Comparison of ENCODE assay signal across 8 mouse cellular contexts in the genomic region with DNA sequence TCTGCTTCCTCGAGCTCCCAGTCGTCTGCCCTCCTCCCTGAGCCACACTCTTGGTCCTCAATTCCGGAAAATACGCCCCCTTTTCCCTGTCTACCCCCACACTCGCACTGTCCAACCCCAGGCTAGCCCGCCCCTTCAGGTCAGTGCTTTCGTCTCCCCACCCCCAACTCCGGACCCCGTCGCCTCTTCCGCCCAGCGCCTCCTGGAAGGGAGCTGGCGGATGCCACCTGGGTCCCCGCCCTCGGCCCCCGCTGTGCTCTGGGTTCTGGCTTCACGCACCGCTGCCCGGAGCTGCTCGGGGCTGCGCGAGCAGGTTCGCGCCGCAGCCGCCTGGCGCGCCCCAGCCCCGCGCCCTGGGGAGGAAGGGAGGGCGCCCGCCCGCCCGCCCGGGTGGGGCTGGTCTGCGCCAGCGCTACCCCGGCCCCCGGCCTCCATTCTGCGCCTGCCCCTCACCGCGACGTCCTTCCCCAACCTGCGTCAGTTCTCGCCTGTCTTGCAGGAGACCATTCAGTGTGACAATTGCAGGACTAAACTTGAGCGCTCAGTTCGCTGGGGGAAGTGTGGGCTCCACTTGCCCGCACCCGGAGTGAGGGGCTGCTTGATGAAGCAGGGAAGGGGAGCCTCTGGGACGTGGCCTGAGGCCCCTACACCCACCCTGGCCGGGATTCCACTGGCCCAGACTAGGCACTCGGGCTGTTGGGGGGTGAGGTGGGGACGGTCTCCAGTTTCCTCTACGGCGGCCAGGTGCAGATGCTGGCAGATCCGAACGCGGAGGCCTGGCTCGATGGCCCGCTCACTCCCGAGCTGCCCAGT. TPM values are rescaled to one million over a fixed set of nuclear protein-coding genes. Genes with fewer than 3 reads are reported as not detected.
DNase-seq lines count a peak whose midpoint lies in the region; ATAC-seq and TF ChIP-seq lines count a peak whose summit lies in the region.

No protein-coding gene starts in this region.

- peak overlapping the region; percentile 95 for H3K27ac ChIP-seq in layer of hippocampus, adult 2 months
- peak overlapping the region; percentile 69; the same call in 1 of the 2 replicates for H3K27ac ChIP-seq in hindbrain, postnatal 0 days
- H3K27ac ChIP-seq in liver, embryonic 13.5 days, result peak overlapping the region; percentile 43
- H3K27ac ChIP-seq in testis, adult 2 months (ENCODE audit: control insufficient read depth, insufficient read depth, low read depth, low read length), result peak overlapping the region; percentile 57; the same call in 1 of the 2 replicates

- no peaks in the 10 kb centered on the region for H3K27me3 ChIP-seq in hindbrain, postnatal 0 days (ENCODE audit: insufficient read depth, low read length)
- H3K27me3 ChIP-seq in liver, embryonic 13.5 days, result peaks cover 25% of the 10 kb centered on the region
- H3K27me3 ChIP-seq in myocyte (ENCODE audit: control insufficient read depth, insufficient read depth, insufficient read length), result peaks cover 6% of the 10 kb centered on the region
- H3K27me3 ChIP-seq in testis, adult 2 months (ENCODE audit: control insufficient read depth, insufficient read depth, low read length), result no peaks in the 10 kb centered on the region

- H3K79me2 ChIP-seq in myocyte (ENCODE audit: control insufficient read depth, insufficient read depth), result no peaks in the 10 kb centered on the region

- peak overlapping the region; percentile 24 for H3ac ChIP-seq in myocyte (ENCODE audit: control insufficient read depth, insufficient read length)

- H3K4me2 ChIP-seq in hindbrain, postnatal 0 days (ENCODE audit: low read depth, low read length), result peak overlapping the region; percentile 95
- peak overlapping the region; percentile 99 for H3K4me2 ChIP-seq in liver, embryonic 13.5 days
- H3K4me2 ChIP-seq in myocyte (ENCODE audit: low read depth), result peak overlapping the region; percentile 93

- 0 out of 2 replicates have a peak, but pooled peaks cover 5% of the 10 kb centered on the region for H3K4me1 ChIP-seq in hindbrain, postnatal 0 days (ENCODE audit: insufficient read depth, low read length)
- peaks cover 52% of the 10 kb centered on the region for H3K4me1 ChIP-seq in liver, embryonic 13.5 days (replicated peaks)
- H3K4me1 ChIP-seq in testis, adult 2 months (ENCODE audit: control insufficient read depth, insufficient read depth, low read length), result peaks cover 14% of the 10 kb centered on the region

- no peaks in the 10 kb centered on the region for H3K36me3 ChIP-seq in hindbrain, postnatal 0 days (ENCODE audit: insufficient read depth, low read length)
- no peaks in the 10 kb centered on the region for H3K36me3 ChIP-seq in liver, embryonic 13.5 days
- H3K36me3 ChIP-seq in myocyte (ENCODE audit: control insufficient read depth, insufficient read depth), result no peaks in the 10 kb centered on the region
- no peaks in the 10 kb centered on the region for H3K36me3 ChIP-seq in testis, adult 2 months (ENCODE audit: control insufficient read depth, insufficient read depth, low read length)

- peak overlapping the region; percentile 53 for H3K9ac ChIP-seq in hindbrain, postnatal 0 days (replicated peaks; ENCODE audit: low read length)
- peak overlapping the region; percentile 77 for H3K9ac ChIP-seq in liver, embryonic 13.5 days

- no peak for DNase-seq in layer of hippocampus, adult 2 months (ENCODE audit: low spot score in 2 of 2)
- no peak for DNase-seq in layer of hippocampus, adult 11-12 months (ENCODE audit: low spot score)
- DNase-seq in cerebellum, adult 8-10 months, result peak; percentile 57
- DNase-seq in forelimb bud, embryonic 11.5 days (ENCODE audit: low read depth, low spot score), result peak; percentile 2
- peak; percentile 19 for DNase-seq in hindbrain, postnatal 0 days (ENCODE audit: low spot score)
- DNase-seq in liver, embryonic 13.5 days, result no peak

- peak overlapping the region; percentile 66 for H3K4me3 ChIP-seq in layer of hippocampus, adult 2 months
- peak overlapping the region; percentile 61 for H3K4me3 ChIP-seq in hindbrain, postnatal 0 days (ENCODE audit: low read length)
- H3K4me3 ChIP-seq in liver, embryonic 13.5 days (replicated peaks), result peak overlapping the region; percentile 70
- H3K4me3 ChIP-seq in myocyte, result peak overlapping the region; percentile 41
- H3K4me3 ChIP-seq in testis, adult 2 months (ENCODE audit: control insufficient read depth, low read depth, low read length), result peak overlapping the region; percentile 90

- WGBS in hindbrain, postnatal 0 days, result 2% methylated on average over 45 of the region's 61 CpGs
- 2% methylated on average over 56 of the region's 61 CpGs for WGBS in liver, embryonic 13.5 days (ENCODE audit: insufficient replicate concordance)

- peak; percentile 13 for TF ChIP-seq POLR2A in myocyte (IDR thresholded peaks at IDR 0.05; ENCODE audit: insufficient read length, low read depth)
- no peak for TF ChIP-seq POLR2A in testis, adult 2 months (IDR thresholded peaks at IDR 0.05; ENCODE audit: control insufficient read depth, low read depth, low read length)

- H3K9me3 ChIP-seq in hindbrain, postnatal 0 days (ENCODE audit: low read length), result no peaks in the 10 kb centered on the region
- no peaks in the 10 kb centered on the region for H3K9me3 ChIP-seq in liver, embryonic 13.5 days (replicated peaks)

- no peak for TF ChIP-seq CTCF in layer of hippocampus, adult 2 months (conservative IDR thresholded peaks at IDR 0.05)
- TF ChIP-seq CTCF in hindbrain, postnatal 0 days (IDR thresholded peaks at IDR 0.05; ENCODE audit: low read depth), result 0 out of 2 replicates have a peak, but pooled peaks have one; percentile 10
- no peak for TF ChIP-seq CTCF in testis, adult 2 months (IDR thresholded peaks at IDR 0.05; ENCODE audit: control insufficient read depth, insufficient read depth, insufficient replicate concordance, low read depth, low read length)

- ATAC-seq in hindbrain, postnatal 0 days, result peak; percentile 46
- peak; percentile 22 for ATAC-seq in liver, embryonic 13.5 days (ENCODE audit: low read depth)

TF ChIP-seq in myocyte, 11 proteins besides CTCF, POLR2A, EP300 and RAD21:
- TF ChIP-seq MYOG (IDR thresholded peaks at IDR 0.05; ENCODE audit: control insufficient read depth in 1 of 3, insufficient read depth in 1 of 3, insufficient read length in 2 of 3, low read depth in 2 of 3) (peak in 2 of 3 experiments; percentile 6 to 12), POLR2AphosphoS2 (IDR thresholded peaks at IDR 0.05; ENCODE audit: insufficient read length, low read depth) (no peak)

RNA-seq across cellular contexts. Expression of a gene that starts 1.4 kb away (rescaled TPM):
- 10 to 100 TPM; 12.0 to 13.1 TPM for total RNA-seq in layer of hippocampus, adult 2 months (2021)
- 10.0 and 13.2 TPM in 2 replicates for total RNA-seq in hindbrain, postnatal 0 days (2014; rRNA removed)
- polyA plus RNA-seq in hindbrain, postnatal 0 days (2015; fragmentation: Nextera tagmentation; extraction: Ambion mirVana), result 6.6 TPM in 2 replicates
- 4.4 and 4.6 TPM in 2 replicates for polyA plus RNA-seq in liver, embryonic 13.5 days (2015; fragmentation: Nextera tagmentation; extraction: Ambion mirVana)
- polyA plus RNA-seq in myocyte (2012; fragmentation: generic; extraction: Trizol), result 16.5 TPM
- polyA plus RNA-seq in testis, adult 2 months (2012; rRNA removed), result 4.4 and 5.2 TPM in 2 replicates

RNA-seq across cellular contexts. Expression of a gene that starts 11.6 kb away (rescaled TPM):
- not detected for total RNA-seq in layer of hippocampus, adult 2 months (2021)
- total RNA-seq in hindbrain, postnatal 0 days (2014; rRNA removed), result 0.21 TPM in 1 of 2 replicates, not detected in the other
- 0.14 and 0.42 TPM in 2 replicates for polyA plus RNA-seq in hindbrain, postnatal 0 days (2015; fragmentation: Nextera tagmentation; extraction: Ambion mirVana)
- polyA plus RNA-seq in liver, embryonic 13.5 days (2015; fragmentation: Nextera tagmentation; extraction: Ambion mirVana), result 0.08 TPM in 1 of 2 replicates, not detected in the other
- not detected for polyA plus RNA-seq in myocyte (2012; fragmentation: generic; extraction: Trizol)
- polyA plus RNA-seq in testis, adult 2 months (2012; rRNA removed), result 0.32 and 0.57 TPM in 2 replicates

RNA-seq across cellular contexts. Expression of a gene that starts 43.7 kb away (rescaled TPM):
- total RNA-seq in layer of hippocampus, adult 2 months (2021), result 1 to 10 TPM; 2.5 to 2.8 TPM
- 2.2 TPM in 1 of 2 replicates, not detected in the other for total RNA-seq in hindbrain, postnatal 0 days (2014; rRNA removed)
- 1.5 and 1.8 TPM in 2 replicates for polyA plus RNA-seq in hindbrain, postnatal 0 days (2015; fragmentation: Nextera tagmentation; extraction: Ambion mirVana)
- not detected in 2 replicates for polyA plus RNA-seq in liver, embryonic 13.5 days (2015; fragmentation: Nextera tagmentation; extraction: Ambion mirVana)
- 0.32 TPM for polyA plus RNA-seq in myocyte (2012; fragmentation: generic; extraction: Trizol)
- polyA plus RNA-seq in testis, adult 2 months (2012; rRNA removed), result 2.7 and 3.4 TPM in 2 replicates

RNA-seq across cellular contexts. Expression of a gene that starts 44.0 kb away (rescaled TPM):
- total RNA-seq in layer of hippocampus, adult 2 months (2021), result 1 to 10 TPM; 4.1 to 4.4 TPM
- total RNA-seq in hindbrain, postnatal 0 days (2014; rRNA removed), result 5.5 and 8.3 TPM in 2 replicates
- 0.79 and 0.85 TPM in 2 replicates for polyA plus RNA-seq in hindbrain, postnatal 0 days (2015; fragmentation: Nextera tagmentation; extraction: Ambion mirVana)
- 0.06 and 0.07 TPM in 2 replicates for polyA plus RNA-seq in liver, embryonic 13.5 days (2015; fragmentation: Nextera tagmentation; extraction: Ambion mirVana)
- polyA plus RNA-seq in myocyte (2012; fragmentation: generic; extraction: Trizol), result 1.3 TPM
- polyA plus RNA-seq in testis, adult 2 months (2012; rRNA removed), result 0.95 and 0.96 TPM in 2 replicates

RNA-seq across cellular contexts. Expression of a gene that starts 49.4 kb away (rescaled TPM):
- 10 to 100 TPM; 23.8 to 29.0 TPM for total RNA-seq in layer of hippocampus, adult 2 months (2021)
- total RNA-seq in hindbrain, postnatal 0 days (2014; rRNA removed), result 143 and 153 TPM in 2 replicates
- polyA plus RNA-seq in hindbrain, postnatal 0 days (2015; fragmentation: Nextera tagmentation; extraction: Ambion mirVana), result 55.1 and 58.8 TPM in 2 replicates
- 0.96 and 1.4 TPM in 2 replicates for polyA plus RNA-seq in liver, embryonic 13.5 days (2015; fragmentation: Nextera tagmentation; extraction: Ambion mirVana)
- polyA plus RNA-seq in myocyte (2012; fragmentation: generic; extraction: Trizol), result 3.4 TPM
- polyA plus RNA-seq in testis, adult 2 months (2012; rRNA removed), result 31.4 and 34.1 TPM in 2 replicates

Comparison
In these comparisons a context has a peak if more than half of its experiments do, and no peak if none do; other contexts are left out.
1. DNase-seq: peak in cerebellum, adult 8-10 months (single experiment), forelimb bud, embryonic 11.5 days (single experiment) and hindbrain, postnatal 0 days (single experiment); none in layer of hippocampus, adult 2 months (0 of 2), layer of hippocampus, adult 11-12 months (single experiment) and liver, embryonic 13.5 days (single experiment).
2. H3K27ac ChIP-seq: peak in every context shown above with its lines; median percentile 95 in layer of hippocampus, adult 2 months; 69 in hindbrain, postnatal 0 days; 57 in testis, adult 2 months; 43 in liver, embryonic 13.5 days.
3. Peak in every context shown above with its lines, with median percentiles within 50 percentile points of each other: H3K4me3 ChIP-seq and H3K4me2 ChIP-seq.